Mouse (Mus musculus): ENCODE results near the gene Zbtb16.

The Zbtb16 gene

GRCm38 (mm10) chr9:48833493-48833892, 2.5 kb downstream of the Zbtb16 start:
- POLR2A ChIA-PET, result interaction anchor here in 1 of 4 experiments (1.5 kb wide), 1 partner anchor 126 kb away, joined by 4 read pairs; no protein-coding TSS in a partner anchor
- CTCF ChIA-PET, result no interaction called here

GRCm38 (mm10) chr9:48832473-48833100, 3.4 kb downstream of the Zbtb16 start:
- ChIA-PET CTCF (no interaction called here), POLR2A (no interaction called here)

DNA sequence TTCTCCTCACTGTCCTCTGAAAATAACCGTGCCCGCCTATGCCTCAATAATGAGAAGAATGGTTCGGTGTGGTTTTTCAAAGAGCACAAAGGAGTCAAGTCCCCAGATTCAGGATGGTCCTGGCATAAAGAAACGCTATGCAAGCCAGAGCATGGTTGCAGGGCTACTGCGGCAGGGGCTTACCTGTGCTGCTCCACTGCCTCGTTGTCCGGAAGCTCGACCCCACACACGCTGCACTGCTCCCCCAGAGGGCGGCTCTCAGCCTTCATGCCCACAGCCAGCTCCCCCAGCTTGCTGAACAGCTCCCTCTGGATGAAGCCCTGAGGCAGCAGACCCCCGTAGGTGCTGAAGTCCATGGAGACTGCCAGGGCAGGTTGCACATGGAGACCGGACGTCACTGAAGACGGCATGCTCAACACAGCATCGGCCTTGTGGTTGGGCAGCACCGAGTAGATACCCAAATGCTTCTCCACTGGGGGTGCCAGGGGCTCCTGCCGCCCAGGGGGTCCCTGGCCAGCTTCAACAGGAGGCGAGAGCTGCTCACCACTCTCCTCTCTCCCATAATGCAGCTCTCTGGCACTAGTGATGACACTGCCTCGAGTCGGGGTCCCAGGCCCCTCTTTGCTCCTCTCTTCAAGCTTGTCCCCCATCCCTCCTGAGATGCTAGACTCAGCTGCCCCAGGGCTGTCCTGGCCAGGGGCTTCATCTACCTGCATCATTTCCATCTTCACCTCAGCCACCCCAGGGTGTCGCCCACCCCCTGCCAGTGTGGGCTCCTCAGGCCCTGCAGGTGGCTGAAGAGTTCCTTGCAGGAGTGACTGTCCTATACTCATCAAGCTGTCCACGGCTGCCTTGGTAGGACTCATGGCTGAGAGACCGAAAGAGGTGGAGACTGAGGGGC, 4.2 kb downstream of the Zbtb16 start:
- ChIA-PET CTCF (interaction anchor here in 2 of 4 experiments (0.6 kb wide), 3 partner anchors 14 to 1589 kb away, joined by 3 to 5 read pairs (median 3); no protein-coding TSS in a partner anchor), POLR2A (interaction anchor here in 1 of 4 experiments (1.0 kb wide), 1 partner anchor 9 kb away, joined by 3 read pairs; no protein-coding TSS in a partner anchor)

DNA sequence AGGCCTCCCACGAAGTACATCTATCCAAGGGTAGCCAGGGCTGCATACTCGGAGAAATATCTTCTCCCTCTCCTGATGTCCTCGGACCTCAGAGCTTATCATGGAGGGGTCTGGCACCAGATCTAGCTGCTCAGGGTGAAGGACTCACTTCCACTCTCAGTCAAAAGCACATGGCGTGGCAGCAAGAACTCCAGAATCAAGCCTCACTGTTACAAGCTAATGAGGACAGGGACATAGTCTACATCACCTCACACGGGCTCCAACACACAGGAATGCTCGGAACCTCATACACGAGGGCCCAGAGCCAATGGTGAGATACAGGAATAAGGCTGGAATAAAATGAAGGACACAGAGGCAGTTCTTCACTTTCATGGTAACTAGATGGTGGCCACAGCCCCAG, 7.2 kb downstream of the Zbtb16 start:
- POLR2A ChIA-PET, result interaction anchor here in 1 of 4 experiments (0.6 kb wide), 1 partner anchor 219 kb away, joined by 3 read pairs; no protein-coding TSS in a partner anchor
- CTCF ChIA-PET, result no interaction called here

GRCm38 (mm10) chr9:48826377-48826889, 9.6 kb downstream of the Zbtb16 start:
- POLR2A ChIA-PET, result interaction anchor here in 1 of 4 experiments (1.4 to 1.6 kb wide), 2 partner anchors 10 to 13 kb away, joined by 3 to 4 read pairs; no protein-coding TSS in a partner anchor
- CTCF ChIA-PET, result interaction anchor here in 1 of 4 experiments (0.6 kb wide), 1 partner anchor 97 kb away, joined by 3 read pairs; no protein-coding TSS in a partner anchor

DNA sequence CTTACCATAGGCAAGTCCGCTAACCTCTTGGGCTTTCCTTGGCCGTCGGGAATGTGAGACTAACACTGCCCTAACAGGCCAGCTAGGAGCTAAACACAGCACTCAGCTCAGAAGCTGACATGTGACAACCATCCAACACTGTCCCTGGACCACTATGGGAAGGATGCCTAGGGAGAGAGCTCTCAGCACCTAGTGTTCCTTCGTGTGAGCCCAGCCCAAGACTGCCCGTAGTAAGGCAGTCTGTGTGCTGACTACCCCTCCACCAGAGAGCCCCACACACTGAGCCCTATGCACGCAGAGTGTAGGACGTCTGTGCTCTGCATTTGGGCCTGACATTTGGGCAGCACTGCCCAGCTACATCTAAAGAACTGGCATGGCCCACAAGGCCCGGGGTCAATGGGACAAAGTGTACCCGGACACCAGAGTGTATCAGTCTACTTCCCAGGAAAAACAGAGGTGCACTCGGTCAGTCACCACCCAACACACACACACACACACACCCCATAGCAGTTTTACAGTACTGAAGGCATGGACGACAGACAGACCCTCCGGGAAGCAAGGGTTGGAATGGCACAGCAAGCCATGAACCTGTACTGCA, 11.4 kb downstream of the Zbtb16 start:
- ChIA-PET CTCF (interaction anchor here in 1 of 4 experiments (0.6 kb wide), 2 partner anchors 21 to 155 kb away, joined by 3 to 4 read pairs; no protein-coding TSS in a partner anchor), POLR2A (no interaction called here)

DNA sequence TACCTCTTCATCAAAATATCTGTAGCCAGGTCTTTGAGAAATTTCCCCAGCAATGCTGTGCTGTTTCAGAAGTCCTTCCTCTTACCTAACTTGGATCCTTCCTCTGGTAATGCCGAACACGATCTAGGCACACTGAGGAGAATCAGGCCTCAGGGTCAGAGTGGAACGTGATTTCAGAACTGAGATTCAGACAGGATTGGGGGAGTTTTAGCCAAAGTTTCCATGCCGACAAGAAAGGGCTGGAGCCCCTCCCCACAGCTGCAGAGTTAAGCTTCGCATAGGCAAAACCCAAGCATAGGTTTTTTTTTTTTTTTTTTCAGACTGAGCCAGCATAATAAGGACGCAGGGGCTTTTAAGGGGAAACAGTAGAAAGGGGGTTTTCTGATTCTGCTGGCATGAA, 12.2 kb downstream of the Zbtb16 start:
- ChIA-PET POLR2A (no interaction called here), CTCF (no interaction called here)

- CTCF ChIA-PET, result no interaction called here
- POLR2A ChIA-PET, result no interaction called here
Observed at GRCm38 (mm10) chr9:48823319-48823705, 12.7 kb downstream of the Zbtb16 start.

- ChIA-PET POLR2A (interaction anchor here in 1 of 4 experiments (0.5 kb wide), 1 partner anchor 298 kb away, joined by 4 read pairs; no protein-coding TSS in a partner anchor), CTCF (no interaction called here)
Observed at GRCm38 (mm10) chr9:48822586-48823318, 13.3 kb downstream of the Zbtb16 start.

DNA sequence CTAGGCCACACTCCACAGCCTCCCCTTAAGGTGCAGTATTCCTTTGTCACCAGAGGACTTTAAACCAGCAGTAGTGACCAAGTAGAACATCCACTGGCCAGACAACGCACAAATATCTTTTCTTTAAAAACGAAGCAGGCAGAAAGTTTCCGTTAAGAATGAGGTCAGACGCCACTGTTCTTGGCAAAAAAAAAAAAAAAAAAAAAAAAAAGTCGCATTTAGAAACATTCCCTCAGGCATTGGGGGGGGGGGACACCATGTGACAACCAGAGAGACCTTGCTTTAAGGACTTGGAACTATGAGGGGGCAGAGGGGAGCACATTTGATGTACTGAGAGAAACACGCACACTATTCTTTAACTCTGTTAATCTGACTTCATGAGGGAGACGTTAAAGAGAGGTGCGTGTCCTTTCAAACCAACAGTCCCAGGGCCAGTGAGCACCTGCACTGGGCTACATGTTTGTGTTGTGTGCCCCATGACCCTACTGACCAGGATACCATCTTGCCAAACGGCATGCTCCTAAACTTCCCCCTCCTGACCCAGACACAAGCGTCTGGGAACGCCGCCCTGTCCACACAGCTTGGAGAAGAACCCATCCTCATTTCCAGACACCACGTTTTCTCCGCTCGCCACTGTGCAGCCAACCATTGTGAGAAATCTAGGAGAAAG, 14.0 kb downstream of the Zbtb16 start:
- ChIA-PET CTCF (no interaction called here), POLR2A (no interaction called here)

DNA sequence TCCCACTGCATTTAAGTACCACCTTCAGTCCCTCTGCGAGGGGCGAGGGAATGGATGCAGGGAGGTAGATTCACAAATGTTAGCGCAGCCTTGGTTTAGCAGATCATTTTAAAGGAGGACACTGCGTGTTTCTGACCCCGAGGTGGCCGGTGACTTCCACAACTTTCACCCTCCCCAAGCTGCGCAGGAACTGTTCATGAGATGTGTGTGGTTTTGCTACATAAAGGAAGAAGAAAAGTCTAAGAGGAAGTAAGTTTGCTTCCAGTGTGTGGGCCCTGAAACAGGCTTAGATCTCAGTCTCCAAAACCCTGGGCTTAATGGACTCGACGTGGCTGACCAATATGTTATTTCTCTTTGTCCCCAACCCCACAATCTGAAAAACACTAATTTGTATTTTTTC, 14.6 kb downstream of the Zbtb16 start:
- CTCF ChIA-PET, result no interaction called here
- POLR2A ChIA-PET, result no interaction called here

DNA sequence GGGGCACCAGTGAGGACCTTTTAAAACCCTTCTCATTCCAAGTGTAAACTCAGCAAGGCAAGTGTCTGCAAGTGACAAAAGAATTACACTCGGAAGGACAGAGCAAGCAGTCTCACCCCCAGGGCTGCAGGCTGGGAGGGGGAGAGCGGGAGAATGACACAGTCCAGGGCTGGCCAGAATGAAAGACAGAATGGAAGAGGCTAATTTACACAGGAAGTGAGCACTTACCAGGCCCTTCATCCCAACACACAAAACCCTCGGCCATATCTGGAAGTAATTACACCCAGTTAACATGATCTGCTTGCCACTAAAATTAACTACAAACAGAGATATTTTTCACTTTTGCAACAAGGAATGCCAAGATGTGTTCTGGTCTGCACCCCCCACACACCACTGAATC, 15.2 kb downstream of the Zbtb16 start:
- CTCF ChIA-PET, result no interaction called here
- POLR2A ChIA-PET, result no interaction called here

DNA sequence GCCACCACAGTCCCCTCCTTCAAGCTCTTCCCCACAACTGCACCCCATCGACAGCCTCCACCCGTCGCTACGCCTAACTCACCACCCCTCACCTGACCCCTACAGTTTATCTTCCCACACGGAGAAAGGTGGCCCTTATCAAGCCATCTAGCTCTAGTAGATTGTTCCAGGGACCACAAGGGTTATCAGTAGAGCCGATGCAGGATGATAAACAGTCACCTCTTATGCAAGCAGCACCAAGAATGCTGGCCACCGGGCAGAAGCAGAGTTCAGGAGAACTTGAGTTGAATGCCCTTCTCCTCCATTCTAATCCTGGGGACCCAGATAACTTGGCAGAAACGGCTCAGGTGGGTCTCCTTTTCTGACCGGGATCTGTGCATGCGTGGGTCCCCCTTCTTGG, 16.3 kb downstream of the Zbtb16 start:
- POLR2A ChIA-PET, result interaction anchor here in 1 of 4 experiments (0.6 kb wide), 1 partner anchor 1113 kb away, joined by 5 read pairs; no protein-coding TSS in a partner anchor
- CTCF ChIA-PET, result interaction anchor here in 1 of 4 experiments (0.5 kb wide), 1 partner anchor 661 kb away, joined by 3 read pairs; no protein-coding TSS in a partner anchor

DNA sequence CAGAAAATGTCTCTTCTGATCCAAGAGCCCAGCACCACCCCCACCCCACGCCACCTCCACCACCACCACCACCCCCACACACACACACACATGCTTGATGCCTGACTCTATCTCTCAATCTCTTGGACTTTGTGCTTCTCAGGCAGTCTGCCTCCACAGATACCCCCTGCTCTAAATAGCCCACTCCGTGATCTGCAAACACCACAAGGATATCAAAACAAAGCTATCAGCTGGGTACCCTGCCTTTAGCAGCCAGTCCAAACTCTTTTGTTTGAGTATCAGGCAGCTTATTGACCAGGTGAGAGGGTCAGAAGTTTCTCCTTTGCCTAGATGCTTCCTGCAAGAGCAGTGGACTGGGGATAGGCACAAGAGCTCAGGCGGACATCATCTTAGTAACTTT, 16.9 kb downstream of the Zbtb16 start:
- ChIA-PET POLR2A (interaction anchor here in 1 of 4 experiments (0.6 kb wide), 1 partner anchor 1113 kb away, joined by 5 read pairs; no protein-coding TSS in a partner anchor), CTCF (interaction anchor here in 2 of 4 experiments (0.5 to 0.9 kb wide), 2 partner anchors 8 to 661 kb away, joined by 3 to 14 read pairs; no protein-coding TSS in a partner anchor)

GRCm38 (mm10) chr9:48817907-48818306, 18.1 kb downstream of the Zbtb16 start:
- ChIA-PET POLR2A (interaction anchor here in 1 of 4 experiments (0.5 to 0.6 kb wide), 2 partner anchors 274 to 350 kb away, joined by 3 to 5 read pairs; no protein-coding TSS in a partner anchor), CTCF (interaction anchor here in 1 of 4 experiments (0.6 kb wide), 1 partner anchor 13 kb away, joined by 5 read pairs; no protein-coding TSS in a partner anchor)

- POLR2A ChIA-PET, result no interaction called here
- CTCF ChIA-PET, result no interaction called here
Observed at GRCm38 (mm10) chr9:48817399-48817793, 18.6 kb downstream of the Zbtb16 start.

DNA sequence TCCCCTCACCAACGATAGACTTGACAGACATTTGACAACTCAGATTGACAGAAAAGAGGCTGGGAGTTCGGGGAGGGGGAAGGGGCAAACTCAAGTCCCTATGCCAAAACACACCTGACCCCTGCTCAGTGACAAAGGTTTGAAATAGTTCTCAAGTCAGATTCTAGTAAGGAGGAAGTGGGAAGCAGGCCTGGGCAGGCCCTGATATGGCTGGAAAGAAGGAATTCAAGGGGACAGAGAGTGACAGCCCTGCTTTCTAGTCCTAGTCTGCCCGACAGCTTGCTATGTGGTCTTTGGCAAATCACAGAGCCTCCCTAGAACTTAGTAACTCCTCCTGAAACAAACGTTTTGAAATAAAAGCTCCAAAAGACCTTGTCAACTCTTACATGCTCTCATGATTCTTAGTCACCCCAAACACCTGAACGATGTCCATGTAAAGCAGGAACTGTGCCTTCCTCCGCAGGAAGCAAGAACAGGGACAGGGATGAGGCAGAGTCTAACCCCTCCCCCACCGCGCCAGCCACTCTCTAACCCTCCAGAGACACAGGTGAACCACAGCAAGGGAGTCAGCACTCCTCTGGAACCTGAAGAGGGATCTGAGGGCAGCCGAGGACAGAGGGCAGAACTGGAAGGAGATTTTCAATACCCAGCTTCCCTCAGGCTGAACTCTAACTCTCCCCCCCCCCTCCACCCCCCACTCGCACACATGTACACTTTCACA, 19.2 kb downstream of the Zbtb16 start:
- POLR2A ChIA-PET, result interaction anchor here in 2 of 4 experiments (0.7 kb wide), 2 partner anchors 9 to 169 kb away, joined by 3 read pairs; no protein-coding TSS in a partner anchor

More for the DNA sequence above, 19.2 kb downstream of the Zbtb16 start:
- CTCF ChIA-PET, result no interaction called here

Measured in embryonic stem cell, embryonic (primary cell).